Mouse (Mus musculus) embryonic facial prominence, embryonic 14.5 days (tissue): ENCODE measurements around the gene Cry2. TPM values are rescaled to one million over a fixed set of nuclear protein-coding genes. Genes with fewer than 3 reads are reported as not detected.

ENCODE experiments used
- ATAC-seq: fragments of 200-750 bp; cut with Nextera tagmentation; 2 replicates; pipeline ENCODE4 v1.8.0; 2017; ENCODE audit warnings: low read depth, moderate number of reproducible peaks, moderate TSS enrichment
- DNase-seq: peaks from one replicate; pipeline ENCODE4 v3.0.0-alpha.2; 2015; ENCODE audit warnings: low spot score
- H3K27ac ChIP-seq: fragments of 300-500 bp; sonication (generic); replicated peaks from 2 replicates; pipeline ENCODE4 v1.5.1; 2014; ENCODE audit warnings: low read depth, mild to moderate bottlenecking, low read length, moderate library complexity
- H3K27me3 ChIP-seq: fragments of 300-500 bp; sonication (generic); replicated peaks from 2 replicates; pipeline ENCODE4 v1.6.1; 2014; ENCODE audit warnings: low read length; ENCODE audit not compliant: control insufficient read depth, insufficient read depth
- H3K36me3 ChIP-seq: fragments of 300-500 bp; sonication (generic); 2 replicates; pipeline ENCODE4 v1.6.1; 2014; ENCODE audit warnings: low read length, mixed read lengths; ENCODE audit not compliant: control insufficient read depth, insufficient read depth
- H3K4me1 ChIP-seq: fragments of 300-500 bp; sonication (generic); 2 replicates; pipeline ENCODE4 v1.6.1; 2014; ENCODE audit warnings: antibody characterized with exemption, low read length; ENCODE audit not compliant: control insufficient read depth, insufficient read depth
- H3K4me2 ChIP-seq: fragments of 300-500 bp; sonication (generic); 2 replicates; pipeline ENCODE4 v1.6.1; 2014; ENCODE audit warnings: low read depth, mild to moderate bottlenecking, low read length, moderate library complexity, mixed read lengths
- H3K4me3 ChIP-seq: fragments of 300-500 bp; sonication (generic); 2 replicates; pipeline ENCODE4 v1.5.1; 2014; ENCODE audit warnings: low read depth, mild to moderate bottlenecking, low read length
- H3K9ac ChIP-seq: fragments of 300-500 bp; sonication (generic); 2 replicates; pipeline ENCODE4 v1.6.1; 2014; ENCODE audit warnings: low read depth, mild to moderate bottlenecking, low read length, moderate library complexity, mixed read lengths
- H3K9me3 ChIP-seq: fragments of 300-500 bp; sonication (generic); 2 replicates; pipeline ENCODE4 v1.6.1; 2016; ENCODE audit warnings: low read length; ENCODE audit not compliant: control insufficient read depth
- WGBS: fragments of 180-500 bp; shearing (Covaris S2); extraction: QIAGEN DNeasy Blood & Tissue Kit; methylation state at CpG from one replicate; pipeline ENCODE4 v1.1.7; 2014; 5-methylcytosine and 5-hydroxymethylcytosine counted together
- polyA plus RNA-seq: library from polyadenylated mRNA; unstranded; fragments of >200 nt; fragmentation: Nextera tagmentation; extraction: Ambion mirVana; gene quantifications from 2 replicates; pipeline ENCODE4 v1.2.1, GENCODE M21; 2014

The Cry2 gene
- polyA plus RNA-seq, 1 experiment from 2014 or later = 27.1 TPM

GRCm38 (mm10) chr2:92454166-92454565, 20.3 kb upstream of the Cry2 start:
- no peak overlapping the region for H3K4me3 ChIP-seq

DNA sequence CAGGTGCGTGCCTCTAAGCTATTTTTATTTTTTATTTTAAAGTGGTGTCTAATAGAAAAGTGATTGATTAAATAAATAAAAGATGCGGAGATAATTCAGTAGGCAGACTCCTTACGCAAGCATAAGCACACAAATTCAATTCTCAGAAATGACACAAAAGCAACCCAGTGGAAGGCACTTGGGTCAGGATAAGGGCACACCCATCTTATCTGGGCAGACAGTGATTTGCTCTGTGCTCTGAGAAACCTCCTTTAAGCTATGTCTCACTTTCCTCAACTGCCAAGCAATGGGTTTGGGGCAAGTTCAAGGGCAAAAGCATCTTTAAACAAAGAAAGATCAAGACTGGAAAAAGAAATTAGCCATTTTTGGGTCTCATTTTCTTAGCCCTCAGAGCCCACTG, 17.3 kb upstream of the Cry2 start:
- peaks cover 21% of the 10 kb centered on the region for H3K36me3 ChIP-seq
- H3K4me1 ChIP-seq = no peaks in the 10 kb centered on the region
- DNase-seq = no peak
- H3K4me3 ChIP-seq = no peak overlapping the region
- 90% methylated on average over 3 of the region's 3 CpGs for WGBS
- H3K9me3 ChIP-seq = no peaks in the 10 kb centered on the region
- no peaks in the 10 kb centered on the region for H3K27me3 ChIP-seq
- ATAC-seq = no peak
- no peak overlapping the region for H3K4me2 ChIP-seq
- no peak overlapping the region for H3K9ac ChIP-seq
- H3K27ac ChIP-seq = no peak overlapping the region

More at GRCm38 (mm10) chr2:92454166-92454565, 20.3 kb upstream of the Cry2 start:
- Histone ChIP-seq H3K9me3 (no peaks in the 10 kb centered on the region), H3K4me1 (peaks cover 21% of the 10 kb centered on the region), H3K27me3 (no peaks in the 10 kb centered on the region), H3K27ac (no peak overlapping the region), H3K36me3 (peaks cover 21% of the 10 kb centered on the region), H3K9ac (no peak overlapping the region), H3K4me2 (no peak overlapping the region)
- ATAC-seq (no peak), DNase-seq (no peak)
- WGBS = 93% methylated on average over 11 of the region's 11 CpGs

DNA sequence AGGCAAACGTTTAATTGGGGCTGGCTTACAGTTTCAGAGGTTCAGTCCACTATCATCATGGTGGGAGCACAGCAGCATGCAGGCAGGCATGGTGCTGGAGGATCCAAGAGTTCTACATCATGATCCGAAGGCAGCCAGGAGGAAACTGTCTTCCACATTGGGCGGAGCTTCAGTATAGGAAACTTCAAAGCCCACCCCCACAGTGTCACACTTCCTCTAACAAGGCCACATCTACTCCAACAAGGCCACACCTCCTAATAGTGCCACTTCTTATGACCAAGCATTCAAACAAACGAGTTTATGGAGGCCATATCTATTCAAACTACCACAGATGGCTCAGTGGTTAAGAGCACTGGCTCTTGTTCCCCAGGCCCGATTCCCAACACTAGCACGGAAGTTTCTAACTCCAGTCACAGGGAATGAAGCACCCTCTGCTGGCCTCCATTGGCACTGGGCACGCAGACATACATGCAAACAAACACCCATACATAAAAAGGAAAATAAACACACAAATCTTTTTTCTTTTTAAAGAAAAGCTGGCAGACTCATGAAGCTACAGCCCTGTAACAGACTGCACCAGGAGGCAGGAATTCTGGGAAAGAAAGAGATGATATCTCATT, 13.4 kb upstream of the Cry2 start:
- Histone ChIP-seq H3K9me3 (no peaks in the 10 kb centered on the region), H3K27ac (no peak overlapping the region), H3K9ac (no peak overlapping the region), H3K27me3 (no peaks in the 10 kb centered on the region), H3K4me2 (no peak overlapping the region), H3K4me1 (no peaks in the 10 kb centered on the region), H3K4me3 (no peak overlapping the region), H3K36me3 (no peaks in the 10 kb centered on the region)
- ATAC-seq = no peak
- DNase-seq = no peak
- 67% methylated on average over 7 of the region's 7 CpGs for WGBS

GRCm38 (mm10) chr2:92446656-92447055, 12.8 kb upstream of the Cry2 start:
- Histone ChIP-seq H3K4me1 (no peaks in the 10 kb centered on the region), H3K27ac (no peak overlapping the region), H3K4me3 (no peak overlapping the region), H3K4me2 (no peak overlapping the region), H3K9me3 (no peaks in the 10 kb centered on the region), H3K27me3 (no peaks in the 10 kb centered on the region), H3K36me3 (no peaks in the 10 kb centered on the region), H3K9ac (no peak overlapping the region)
- ATAC-seq (peak; percentile 33; the same call in 1 of the 2 replicates), DNase-seq (peak; percentile 32)
- WGBS = 69% methylated on average over 8 of the region's 8 CpGs

- ATAC-seq = no peak
- no peaks in the 10 kb centered on the region for H3K27me3 ChIP-seq
- no peaks in the 10 kb centered on the region for H3K36me3 ChIP-seq
- no peak overlapping the region for H3K4me3 ChIP-seq
- 41% methylated on average over 9 of the region's 9 CpGs for WGBS
- H3K4me2 ChIP-seq = no peak overlapping the region
- H3K27ac ChIP-seq = no peak overlapping the region
- H3K9ac ChIP-seq = no peak overlapping the region
- DNase-seq = no peak
- H3K4me1 ChIP-seq = no peaks in the 10 kb centered on the region
- H3K9me3 ChIP-seq = no peaks in the 10 kb centered on the region
These were observed 12.0 kb upstream of the Cry2 start for GRCm38 (mm10) chr2:92445890-92446289.

DNA sequence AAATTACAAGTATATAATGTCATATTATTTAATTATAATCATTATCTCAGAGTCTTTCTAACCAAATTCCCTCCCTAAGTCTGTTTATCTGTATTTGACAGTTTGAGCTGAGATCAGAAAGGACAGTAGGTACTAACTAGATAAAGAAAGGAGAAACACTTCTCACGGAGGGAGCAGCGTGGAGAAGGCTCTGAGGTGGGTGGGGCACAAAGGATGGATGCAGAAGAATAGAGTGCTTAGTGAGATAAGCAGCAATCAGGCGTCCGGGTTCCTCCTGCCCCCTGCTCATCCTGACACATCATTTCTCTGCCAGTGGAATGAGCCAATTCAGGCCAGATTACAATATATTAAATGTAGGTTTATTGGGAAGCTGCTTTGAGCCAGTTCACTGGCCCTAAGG, 10.5 kb upstream of the Cry2 start:
- H3K4me1 ChIP-seq = no peaks in the 10 kb centered on the region
- no peak overlapping the region for H3K9ac ChIP-seq
- H3K9me3 ChIP-seq = no peaks in the 10 kb centered on the region
- no peak overlapping the region for H3K4me2 ChIP-seq
- H3K27ac ChIP-seq = no peak overlapping the region
- WGBS = 57% methylated on average over 4 of the region's 4 CpGs
- no peak overlapping the region for H3K4me3 ChIP-seq
- H3K27me3 ChIP-seq = 0 out of 2 replicates have a peak, but pooled peaks cover 3% of the 10 kb centered on the region
- H3K36me3 ChIP-seq = no peaks in the 10 kb centered on the region
- no peak for ATAC-seq
- no peak for DNase-seq

- DNase-seq (no peak), ATAC-seq (no peak)
- WGBS = 79% methylated on average over 4 of the region's 4 CpGs
These were observed 9.5 kb upstream of the Cry2 start for GRCm38 (mm10) chr2:92443313-92443712.

GRCm38 (mm10) chr2:92442419-92443001, 8.7 kb upstream of the Cry2 start:
- H3K36me3 ChIP-seq = no peaks in the 10 kb centered on the region
- H3K27ac ChIP-seq = no peak overlapping the region
- 0 out of 2 replicates have a peak, but pooled peaks cover 3% of the 10 kb centered on the region for H3K27me3 ChIP-seq
- H3K4me3 ChIP-seq = no peak overlapping the region
- no peaks in the 10 kb centered on the region for H3K4me1 ChIP-seq
- DNase-seq (peak; percentile 30), ATAC-seq (no peak)
- H3K4me2 ChIP-seq = no peak overlapping the region
- H3K9me3 ChIP-seq = no peaks in the 10 kb centered on the region
- 68% methylated on average over 12 of the region's 12 CpGs for WGBS
- peak overlapping the region; percentile 8; the same call in 1 of the 2 replicates for H3K9ac ChIP-seq

More at GRCm38 (mm10) chr2:92443313-92443712, 9.5 kb upstream of the Cry2 start:
- no peak overlapping the region for H3K4me3 ChIP-seq
- no peak overlapping the region for H3K9ac ChIP-seq
- H3K27ac ChIP-seq = no peak overlapping the region
- no peaks in the 10 kb centered on the region for H3K36me3 ChIP-seq
- 0 out of 2 replicates have a peak, but pooled peaks cover 3% of the 10 kb centered on the region for H3K27me3 ChIP-seq
- H3K4me1 ChIP-seq = no peaks in the 10 kb centered on the region
- no peaks in the 10 kb centered on the region for H3K9me3 ChIP-seq
- H3K4me2 ChIP-seq = no peak overlapping the region

GRCm38 (mm10) chr2:92440432-92440831, 6.6 kb upstream of the Cry2 start:
- Histone ChIP-seq H3K4me3 (no peak overlapping the region), H3K27me3 (peaks cover 3% of the 10 kb centered on the region; the same call in 1 of the 2 replicates), H3K9ac (no peak overlapping the region), H3K27ac (no peak overlapping the region), H3K4me2 (no peak overlapping the region), H3K9me3 (no peaks in the 10 kb centered on the region), H3K4me1 (no peaks in the 10 kb centered on the region), H3K36me3 (no peaks in the 10 kb centered on the region)
- no peak for DNase-seq
- no peak for ATAC-seq
- WGBS = 55% methylated on average over 6 of the region's 6 CpGs
